Mouse (Mus musculus) spleen, adult 2 months (tissue): ENCODE data around the gene Ttc38. TPM values are rescaled to one million over a fixed set of nuclear protein-coding genes. Genes with fewer than 3 reads are reported as not detected.

ENCODE experiments used
- DNase-seq, 2 experiments: peaks; one replicate each; pipeline versions ENCODE4 v3.0.0 to v3.0.0-alpha.2; 2012 to 2021; ENCODE audit warnings: low spot score in 2 of 2, low read depth in 1 of 2
- H3K27ac ChIP-seq: fragments of 200-500 bp; 2 replicates; pipeline ENCODE4 v1.5.1; 2012; ENCODE audit warnings: low read length, inconsistent platforms; ENCODE audit not compliant: insufficient read depth
- H3K27me3 ChIP-seq: fragments of 200-500 bp; 2 replicates; pipeline ENCODE4 v1.6.1; 2012; ENCODE audit warnings: mild to moderate bottlenecking, moderate library complexity, low read length, inconsistent platforms; ENCODE audit not compliant: control insufficient read depth, insufficient read depth
- H3K36me3 ChIP-seq: fragments of 200-500 bp; 2 replicates; pipeline ENCODE4 v1.6.1; 2012; ENCODE audit warnings: mild to moderate bottlenecking, low read length, inconsistent platforms; ENCODE audit not compliant: control insufficient read depth, insufficient read depth
- H3K4me1 ChIP-seq: fragments of 200-500 bp; 2 replicates; pipeline ENCODE4 v1.6.1; 2011; ENCODE audit warnings: inconsistent platforms; ENCODE audit not compliant: control insufficient read depth, insufficient read depth, insufficient read length
- H3K4me3 ChIP-seq: fragments of 200-500 bp; 2 replicates; pipeline ENCODE4 v1.5.1; 2011; ENCODE audit warnings: mild to moderate bottlenecking, inconsistent platforms; ENCODE audit not compliant: insufficient read depth, insufficient read length; ENCODE audit errors: extremely low read depth
- CTCF ChIP-seq: fragments of 200-500 bp; IDR thresholded peaks from 2 replicates; pipeline ENCODE4 v1.5.1; 2011; ENCODE audit warnings: mild to moderate bottlenecking, inconsistent platforms; ENCODE audit not compliant: insufficient read depth, insufficient read length, insufficient replicate concordance; ENCODE audit errors: extremely low read depth
- POLR2A ChIP-seq: fragments of 200-500 bp; IDR thresholded peaks from 2 replicates; pipeline ENCODE4 v1.6.1; 2011; ENCODE audit warnings: low read depth, low read length, inconsistent platforms
- WGBS: fragments of 180-500 bp; shearing (Covaris S2); methylation state at CpG from one replicate; pipeline ENCODE4 v1.1.7; 2018; 5-methylcytosine and 5-hydroxymethylcytosine counted together
- polyA plus RNA-seq: library from polyadenylated mRNA; depleted of rRNA; stranded (reverse); fragments of >200 nt; gene quantifications from 2 replicates; pipeline ENCODE4 v1.2.3, GENCODE M21; 2012

The Ttc38 gene
- polyA plus RNA-seq, 1 experiment: 4.9 TPM

GRCm38 (mm10) chr15:85836887-85837286 is 4.8 kb downstream of the Ttc38 start:
- TF ChIP-seq CTCF: no peak
- no peak for TF ChIP-seq POLR2A
- DNase-seq: no peak
- no peak overlapping the region for H3K4me3 ChIP-seq
- H3K27ac ChIP-seq: no peak overlapping the region
- no peaks in the 10 kb centered on the region for H3K27me3 ChIP-seq
- no peaks in the 10 kb centered on the region; the same call in 1 of the 2 replicates for H3K36me3 ChIP-seq
- peaks cover 6% of the 10 kb centered on the region; the same call in 1 of the 2 replicates for H3K4me1 ChIP-seq
- WGBS: 90% methylated on average over 5 of the region's 5 CpGs

GRCm38 (mm10) chr15:85840983-85841382 is 8.9 kb downstream of the Ttc38 start:
- Histone ChIP-seq H3K27ac (no peak overlapping the region), H3K4me1 (no peaks in the 10 kb centered on the region), H3K27me3 (no peaks in the 10 kb centered on the region), H3K4me3 (no peak overlapping the region), H3K36me3 (peaks cover under 1% of the 10 kb centered on the region)
- WGBS: 81% methylated on average over 6 of the region's 6 CpGs
- no peak for DNase-seq
- TF ChIP-seq POLR2A (no peak), CTCF (0 out of 2 replicates have a peak, but pooled peaks have one; percentile 8)

- WGBS: 84% methylated on average over 5 of the region's 5 CpGs
- H3K36me3 ChIP-seq: peaks cover 4% of the 10 kb centered on the region
- H3K27me3 ChIP-seq: no peaks in the 10 kb centered on the region
- H3K27ac ChIP-seq: no peak overlapping the region
- no peak for TF ChIP-seq POLR2A
- no peak for TF ChIP-seq CTCF
- H3K4me1 ChIP-seq: no peaks in the 10 kb centered on the region
- no peak overlapping the region for H3K4me3 ChIP-seq
- no peak for DNase-seq
Observed at GRCm38 (mm10) chr15:85841796-85842360, 9.8 kb downstream of the Ttc38 start.

- no peaks in the 10 kb centered on the region for H3K4me1 ChIP-seq
- no peak for DNase-seq
- no peak for TF ChIP-seq CTCF
- TF ChIP-seq POLR2A: no peak
- no peak overlapping the region for H3K4me3 ChIP-seq
- H3K36me3 ChIP-seq: peaks cover 5% of the 10 kb centered on the region
- no peaks in the 10 kb centered on the region for H3K27me3 ChIP-seq
- no peak overlapping the region for H3K27ac ChIP-seq
Observed at GRCm38 (mm10) chr15:85845071-85845470, 13.0 kb downstream of the Ttc38 start.

- H3K4me3 ChIP-seq: no peak overlapping the region
- H3K4me1 ChIP-seq: no peaks in the 10 kb centered on the region
- 91% methylated on average over 12 of the region's 12 CpGs for WGBS
- peaks cover 1% of the 10 kb centered on the region for H3K36me3 ChIP-seq
- H3K27me3 ChIP-seq: no peaks in the 10 kb centered on the region
- H3K27ac ChIP-seq: no peak overlapping the region
- no peak for DNase-seq
- TF ChIP-seq POLR2A: no peak
- TF ChIP-seq CTCF: no peak
Observed at GRCm38 (mm10) chr15:85851656-85852392, 19.7 kb downstream of the Ttc38 start.

GRCm38 (mm10) chr15:85858980-85859489 is 26.9 kb downstream of the Ttc38 start:
- Histone ChIP-seq H3K4me1 (peaks cover 4% of the 10 kb centered on the region; the same call in 1 of the 2 replicates), H3K36me3 (no peaks in the 10 kb centered on the region), H3K27ac (no peak overlapping the region), H3K4me3 (peak overlapping the region; percentile 88), H3K27me3 (no peaks in the 10 kb centered on the region)
- no peak for TF ChIP-seq CTCF
- TF ChIP-seq POLR2A: no peak
- DNase-seq: no peak
- 11% methylated on average over 15 of the region's 15 CpGs for WGBS
